Mouse (Mus musculus) G1E (cell line): Measurements from ENCODE around the gene Hsd17b12. TPM values are rescaled to one million over a fixed set of nuclear protein-coding genes. Genes with fewer than 3 reads are reported as not detected.

Experiments used
- ATAC-seq: 2 replicates; pipeline ENCODE4 v1.8.0; 2016; ENCODE audit warnings: mild to moderate bottlenecking; ENCODE audit not compliant: insufficient number of reproducible peaks, poor library complexity, low FRiP score, severe bottlenecking; ENCODE audit errors: extremely low read depth
- DNase-seq: peaks from one replicate; pipeline ENCODE4 v3.0.0; 2012; ENCODE audit warnings: low spot score
- H3K27me3 ChIP-seq: 2 replicates; pipeline ENCODE4 v1.6.1; 2012; ENCODE audit warnings: mild to moderate bottlenecking, low read length, inconsistent platforms; ENCODE audit not compliant: insufficient read depth
- H3K36me3 ChIP-seq: replicated peaks from 2 replicates; pipeline ENCODE3; 2012; ENCODE audit warnings: mild to moderate bottlenecking, inconsistent platforms
- H3K4me1 ChIP-seq: 2 replicates; pipeline ENCODE4 v1.6.1; 2012; ENCODE audit warnings: low read depth, low read length, inconsistent platforms, mixed read lengths; ENCODE audit not compliant: insufficient read depth
- H3K4me3 ChIP-seq: 2 replicates; pipeline ENCODE4 v1.5.1; 2012; ENCODE audit warnings: low read depth, mild to moderate bottlenecking, inconsistent platforms, low read length, moderate library complexity, mixed read lengths
- H3K9me3 ChIP-seq: replicated peaks from 2 replicates; pipeline ENCODE4 v1.6.1; 2012; ENCODE audit warnings: inconsistent platforms
- CTCF ChIP-seq: IDR thresholded peaks from 2 replicates; pipeline ENCODE4 v1.5.1; 2012; ENCODE audit warnings: low read depth, low read length, inconsistent platforms, mixed read lengths
- GATA1 ChIP-seq: IDR thresholded peaks from 2 replicates; pipeline ENCODE4 v1.6.1; 2012; ENCODE audit warnings: borderline replicate concordance, low read length, inconsistent platforms, mixed read lengths
- GATA2 ChIP-seq: IDR thresholded peaks from 2 replicates; pipeline ENCODE4 v1.6.1; 2012; ENCODE audit warnings: low read depth, low read length, inconsistent platforms, borderline replicate concordance
- POLR2AphosphoS5 ChIP-seq: IDR thresholded peaks from 2 replicates; pipeline ENCODE4 v1.6.1; 2012; ENCODE audit warnings: low read depth, low read length, inconsistent platforms; ENCODE audit not compliant: insufficient replicate concordance
- TAL1 ChIP-seq: conservative IDR thresholded peaks from 2 replicates; pipeline ENCODE4 v1.6.1; 2012; ENCODE audit warnings: low read depth, low read length, inconsistent platforms, mixed read lengths
- polyA plus RNA-seq: library from polyadenylated mRNA; stranded (reverse); fragments of >175 nt; gene quantifications from 2 replicates; pipeline ENCODE4 v1.2.3, GENCODE M21; 2012
- total RNA-seq, 2 experiments: library from RNA; stranded (forward) in 1 of 2; stranded (reverse) in 1 of 2; fragments of 200-1000 nt in 1 of 2; fragments of >200 nt in 1 of 2; fragmentation: Nextera tagmentation in 1 of 2; gene quantifications; 2 replicates each; pipeline ENCODE4 v1.2.3; 2014 to 2017

Hsd17b12 gene
- total and polyA plus RNA-seq, 3 experiments, result 28.0 to 148 (median 55.5) TPM

GRCm38 (mm10) chr2:94030602-94031001, 127.2 kb downstream of the Hsd17b12 start:
- Histone ChIP-seq H3K36me3 (peaks cover 50% of the 10 kb centered on the region), H3K4me1 (no peaks in the 10 kb centered on the region), H3K9me3 (no peaks in the 10 kb centered on the region), H3K27me3 (no peaks in the 10 kb centered on the region), H3K4me3 (no peak overlapping the region)
- no peak for ATAC-seq
- no peak for TF ChIP-seq POLR2AphosphoS5
- TF ChIP-seq GATA1, result no peak
- TF ChIP-seq GATA2, result no peak
- no peak for TF ChIP-seq CTCF
- no peak for TF ChIP-seq TAL1
- no peak for DNase-seq

GRCm38 (mm10) chr2:94024637-94025036, 133.1 kb downstream of the Hsd17b12 start:
- Histone ChIP-seq H3K4me1 (no peaks in the 10 kb centered on the region), H3K4me3 (no peak overlapping the region), H3K36me3 (no peaks in the 10 kb centered on the region), H3K9me3 (no peaks in the 10 kb centered on the region), H3K27me3 (peaks cover 11% of the 10 kb centered on the region)
- DNase-seq (no peak), ATAC-seq (no peak)
- TF ChIP-seq TAL1, result no peak
- no peak for TF ChIP-seq CTCF
- no peak for TF ChIP-seq GATA1
- no peak for TF ChIP-seq GATA2
- no peak for TF ChIP-seq POLR2AphosphoS5

- peaks cover 28% of the 10 kb centered on the region for H3K36me3 ChIP-seq
- TF ChIP-seq POLR2AphosphoS5 (no peak), CTCF (no peak), GATA2 (no peak), TAL1 (no peak), GATA1 (no peak)
- peak within 1 kb of the TSS; percentile 78 for H3K4me3 ChIP-seq
- peaks cover 3% of the 10 kb centered on the region; the same call in 1 of the 2 replicates for H3K9me3 ChIP-seq
- 0 out of 2 replicates have a peak, but pooled peaks cover 3% of the 10 kb centered on the region for H3K27me3 ChIP-seq
- DNase-seq, result peak; percentile 66
- ATAC-seq, result peak; percentile 96
- H3K4me1 ChIP-seq, result peaks cover 5% of the 10 kb centered on the region; the same call in 1 of the 2 replicates
These were observed 147.2 kb downstream of the Hsd17b12 start, which contains the start of gene Alkbh3 for GRCm38 (mm10) chr2:94010335-94011291. TSS of gene Alkbh3 (minus strand) at chr2:94010807.

- TF ChIP-seq GATA2 (no peak), GATA1 (no peak), CTCF (peak; percentile 97), POLR2AphosphoS5 (no peak)
- Histone ChIP-seq H3K4me3 (no peak overlapping the region), H3K36me3 (peaks cover 76% of the 10 kb centered on the region), H3K9me3 (no peaks in the 10 kb centered on the region), H3K4me1 (no peaks in the 10 kb centered on the region), H3K27me3 (peaks cover 2% of the 10 kb centered on the region; the same call in 1 of the 2 replicates)
- ATAC-seq, result no peak
- DNase-seq, result peak; percentile 32
These were observed 155.4 kb downstream of the Hsd17b12 start for GRCm38 (mm10) chr2:94002331-94002730.

- H3K27me3 ChIP-seq, result peaks cover 2% of the 10 kb centered on the region; the same call in 1 of the 2 replicates
- ATAC-seq, result no peak
- no peak for DNase-seq
- no peak overlapping the region for H3K4me3 ChIP-seq
- H3K4me1 ChIP-seq, result no peaks in the 10 kb centered on the region
- no peaks in the 10 kb centered on the region for H3K9me3 ChIP-seq
- H3K36me3 ChIP-seq, result peaks cover 77% of the 10 kb centered on the region
- TF ChIP-seq TAL1, result no peak
- no peak for TF ChIP-seq GATA2
- no peak for TF ChIP-seq CTCF
These were observed 155.8 kb downstream of the Hsd17b12 start for GRCm38 (mm10) chr2:94001918-94002317.

GRCm38 (mm10) chr2:94001411-94001810, 156.4 kb downstream of the Hsd17b12 start:
- H3K27me3 ChIP-seq, result peaks cover 2% of the 10 kb centered on the region; the same call in 1 of the 2 replicates
- ATAC-seq, result no peak
- H3K4me3 ChIP-seq, result no peak overlapping the region
- TF ChIP-seq CTCF (no peak), GATA1 (no peak), GATA2 (no peak), POLR2AphosphoS5 (no peak), TAL1 (no peak)
- no peaks in the 10 kb centered on the region for H3K4me1 ChIP-seq
- H3K36me3 ChIP-seq, result peaks cover 76% of the 10 kb centered on the region
- DNase-seq, result no peak
- no peaks in the 10 kb centered on the region for H3K9me3 ChIP-seq
